Mouse (Mus musculus): ENCODE measurements around the gene Hoxb13. TPM values are rescaled to one million over a fixed set of nuclear protein-coding genes. Genes with fewer than 3 reads are reported as not detected.

The Hoxb13 gene
- polyA plus RNA-seq, 1 experiment from 2014 or later = 1.9 TPM

- Histone ChIP-seq H3K4me1 (no peaks in the 10 kb centered on the region), H3K4me2 (no peak overlapping the region), H3K36me3 (no peaks in the 10 kb centered on the region), H3K9ac (replicated peaks) (no peak overlapping the region), H3K27me3 (replicated peaks) (peaks cover 93% of the 10 kb centered on the region), H3K4me3 (replicated peaks) (no peak overlapping the region), H3K27ac (replicated peaks) (no peak overlapping the region), H3K9me3 (replicated peaks) (no peaks in the 10 kb centered on the region)
- no peak for ATAC-seq (ENCODE audit: low FRiP score)
- under 1% methylated on average over 17 of the region's 17 CpGs for WGBS
These were observed 18.6 kb upstream of the Hoxb13 start for GRCm38 (mm10) chr11:96175511-96175910.

- H3K36me3 ChIP-seq = no peaks in the 10 kb centered on the region
- no peaks in the 10 kb centered on the region for H3K9me3 ChIP-seq (replicated peaks)
- no peak overlapping the region for H3K4me3 ChIP-seq (replicated peaks)
- H3K27ac ChIP-seq (replicated peaks) = no peak overlapping the region
- no peak for ATAC-seq (ENCODE audit: low FRiP score)
- no peaks in the 10 kb centered on the region for H3K4me1 ChIP-seq
- H3K9ac ChIP-seq (replicated peaks) = no peak overlapping the region
- peaks cover 93% of the 10 kb centered on the region for H3K27me3 ChIP-seq (replicated peaks)
- H3K4me2 ChIP-seq = no peak overlapping the region
- 3% methylated on average over 9 of the region's 9 CpGs for WGBS
These were observed 18.1 kb upstream of the Hoxb13 start for GRCm38 (mm10) chr11:96175951-96176530.

- no peaks in the 10 kb centered on the region for H3K9me3 ChIP-seq (replicated peaks)
- no peak for ATAC-seq (ENCODE audit: low FRiP score)
- WGBS = 2% methylated on average over 10 of the region's 10 CpGs
- H3K4me3 ChIP-seq (replicated peaks) = no peak overlapping the region
- H3K27me3 ChIP-seq (replicated peaks) = peaks cover 93% of the 10 kb centered on the region
- H3K36me3 ChIP-seq = no peaks in the 10 kb centered on the region
- H3K27ac ChIP-seq (replicated peaks) = no peak overlapping the region
- no peak overlapping the region for H3K9ac ChIP-seq (replicated peaks)
- H3K4me1 ChIP-seq = no peaks in the 10 kb centered on the region
- no peak overlapping the region for H3K4me2 ChIP-seq
These were observed 17.3 kb upstream of the Hoxb13 start for GRCm38 (mm10) chr11:96176841-96177240.

GRCm38 (mm10) chr11:96177546-96178174, 16.5 kb upstream of the Hoxb13 start:
- ATAC-seq (ENCODE audit: low FRiP score) = no peak
- no peak overlapping the region for H3K27ac ChIP-seq (replicated peaks)

GRCm38 (mm10) chr11:96178356-96178755, 15.8 kb upstream of the Hoxb13 start:
- no peak for ATAC-seq (ENCODE audit: low FRiP score)
- H3K27me3 ChIP-seq (replicated peaks) = peaks cover 93% of the 10 kb centered on the region
- H3K27ac ChIP-seq (replicated peaks) = no peak overlapping the region
- no peaks in the 10 kb centered on the region for H3K4me1 ChIP-seq
- no peak overlapping the region for H3K4me3 ChIP-seq (replicated peaks)
- no peak overlapping the region for H3K9ac ChIP-seq (replicated peaks)
- no peak overlapping the region for H3K4me2 ChIP-seq
- no peaks in the 10 kb centered on the region for H3K36me3 ChIP-seq
- no peaks in the 10 kb centered on the region for H3K9me3 ChIP-seq (replicated peaks)
- 2% methylated on average over 8 of the region's 8 CpGs for WGBS

More at GRCm38 (mm10) chr11:96177546-96178174, 16.5 kb upstream of the Hoxb13 start:
- Histone ChIP-seq H3K4me3 (replicated peaks) (no peak overlapping the region), H3K9ac (replicated peaks) (no peak overlapping the region), H3K4me1 (no peaks in the 10 kb centered on the region), H3K36me3 (no peaks in the 10 kb centered on the region), H3K4me2 (no peak overlapping the region), H3K9me3 (replicated peaks) (no peaks in the 10 kb centered on the region), H3K27me3 (replicated peaks) (peaks cover 93% of the 10 kb centered on the region)
- 0% methylated on average over 27 of the region's 27 CpGs for WGBS

GRCm38 (mm10) chr11:96178911-96179503, 15.1 kb upstream of the Hoxb13 start:
- no peak overlapping the region for H3K27ac ChIP-seq (replicated peaks)
- H3K36me3 ChIP-seq = no peaks in the 10 kb centered on the region
- H3K4me3 ChIP-seq (replicated peaks) = no peak overlapping the region
- no peak overlapping the region for H3K9ac ChIP-seq (replicated peaks)
- H3K4me2 ChIP-seq = no peak overlapping the region
- 1% methylated on average over 6 of the region's 6 CpGs for WGBS
- H3K9me3 ChIP-seq (replicated peaks) = no peaks in the 10 kb centered on the region
- H3K4me1 ChIP-seq = no peaks in the 10 kb centered on the region
- no peak for ATAC-seq (ENCODE audit: low FRiP score)
- H3K27me3 ChIP-seq (replicated peaks) = peaks cover 93% of the 10 kb centered on the region

GRCm38 (mm10) chr11:96181061-96181460, 13.1 kb upstream of the Hoxb13 start:
- H3K27me3 ChIP-seq (replicated peaks) = peaks cover 95% of the 10 kb centered on the region
- no peaks in the 10 kb centered on the region for H3K9me3 ChIP-seq (replicated peaks)
- no peak overlapping the region for H3K4me2 ChIP-seq
- H3K9ac ChIP-seq (replicated peaks) = no peak overlapping the region
- no peaks in the 10 kb centered on the region for H3K36me3 ChIP-seq
- no peaks in the 10 kb centered on the region for H3K4me1 ChIP-seq
- H3K4me3 ChIP-seq (replicated peaks) = no peak overlapping the region
- no peak overlapping the region for H3K27ac ChIP-seq (replicated peaks)
- 24% methylated on average over 4 of the region's 4 CpGs for WGBS
- no peak for ATAC-seq (ENCODE audit: low FRiP score)

GRCm38 (mm10) chr11:96184233-96184632, 9.9 kb upstream of the Hoxb13 start:
- Histone ChIP-seq H3K4me2 (no peak overlapping the region), H3K4me3 (replicated peaks) (no peak overlapping the region), H3K4me1 (no peaks in the 10 kb centered on the region), H3K27ac (replicated peaks) (no peak overlapping the region), H3K9me3 (replicated peaks) (no peaks in the 10 kb centered on the region), H3K27me3 (replicated peaks) (peaks cover 98% of the 10 kb centered on the region), H3K9ac (replicated peaks) (no peak overlapping the region), H3K36me3 (no peaks in the 10 kb centered on the region)
- no peak for ATAC-seq (ENCODE audit: low FRiP score)

GRCm38 (mm10) chr11:96187321-96187720, 6.8 kb upstream of the Hoxb13 start:
- no peak overlapping the region for H3K9ac ChIP-seq (replicated peaks)
- H3K27ac ChIP-seq (replicated peaks) = no peak overlapping the region
- no peak overlapping the region for H3K4me3 ChIP-seq (replicated peaks)
- 14% methylated on average over 4 of the region's 4 CpGs for WGBS
- 0 out of 2 replicates have a peak, but pooled peaks cover 2% of the 10 kb centered on the region for H3K4me1 ChIP-seq
- no peak for ATAC-seq (ENCODE audit: low FRiP score)
- no peaks in the 10 kb centered on the region for H3K36me3 ChIP-seq
- no peak overlapping the region for H3K4me2 ChIP-seq
- no peaks in the 10 kb centered on the region for H3K9me3 ChIP-seq (replicated peaks)
- H3K27me3 ChIP-seq (replicated peaks) = peaks cover 95% of the 10 kb centered on the region

GRCm38 (mm10) chr11:96189810-96190522, 4.2 kb upstream of the Hoxb13 start:
- peaks cover 11% of the 10 kb centered on the region for H3K4me1 ChIP-seq

GRCm38 (mm10) chr11:96191132-96191531, 3.0 kb upstream of the Hoxb13 start:
- H3K4me2 ChIP-seq = no peak overlapping the region
- WGBS = 10% methylated on average over 5 of the region's 5 CpGs
- no peaks in the 10 kb centered on the region for H3K9me3 ChIP-seq (replicated peaks)
- no peak overlapping the region for H3K9ac ChIP-seq (replicated peaks)
- ATAC-seq (ENCODE audit: low FRiP score) = no peak
- no peaks in the 10 kb centered on the region for H3K36me3 ChIP-seq
- H3K27ac ChIP-seq (replicated peaks) = no peak overlapping the region
- H3K27me3 ChIP-seq (replicated peaks) = peaks cover 96% of the 10 kb centered on the region
- H3K4me1 ChIP-seq = peaks cover 11% of the 10 kb centered on the region
- H3K4me3 ChIP-seq (replicated peaks) = no peak overlapping the region

More at GRCm38 (mm10) chr11:96189810-96190522, 4.2 kb upstream of the Hoxb13 start:
- Histone ChIP-seq H3K36me3 (no peaks in the 10 kb centered on the region), H3K4me3 (replicated peaks) (no peak overlapping the region), H3K9ac (replicated peaks) (no peak overlapping the region), H3K9me3 (replicated peaks) (no peaks in the 10 kb centered on the region), H3K27me3 (replicated peaks) (peaks cover 96% of the 10 kb centered on the region), H3K27ac (replicated peaks) (no peak overlapping the region), H3K4me2 (no peak overlapping the region)
- ATAC-seq (ENCODE audit: low FRiP score) = no peak
- WGBS = 1% methylated on average over 28 of the region's 28 CpGs

- Histone ChIP-seq H3K4me2 (peak overlapping the region; percentile 44), H3K4me3 (replicated peaks) (peak overlapping the region; percentile 22; the same call in 1 of the 2 replicates), H3K36me3 (no peaks in the 10 kb centered on the region), H3K27me3 (replicated peaks) (peaks cover 93% of the 10 kb centered on the region), H3K4me1 (peaks cover 11% of the 10 kb centered on the region), H3K9me3 (replicated peaks) (no peaks in the 10 kb centered on the region), H3K9ac (replicated peaks) (no peak overlapping the region), H3K27ac (replicated peaks) (no peak overlapping the region)
- WGBS = 1% methylated on average over 10 of the region's 10 CpGs
- ATAC-seq (ENCODE audit: low FRiP score) = no peak
These were observed 240 bp downstream of the Hoxb13 start for GRCm38 (mm10) chr11:96194401-96194710.
